Mouse (Mus musculus): ENCODE measurements around the gene Trmt5.

The Trmt5 gene

GRCm38 (mm10) chr12:73286287-73287092 is at the start of gene Trmt5, which contains the start of gene Slc38a6:
TSS of gene Trmt5 (minus strand) at chr12:73286710.
TSS of gene Slc38a6 (plus strand) at chr12:73286779.
- peak; percentile 96 for DNase-seq

GRCm38 (mm10) chr12:73334051-73334551 is 47.6 kb upstream of the Trmt5 start:
- peak; percentile 71 to 84 for DNase-seq

DNA sequence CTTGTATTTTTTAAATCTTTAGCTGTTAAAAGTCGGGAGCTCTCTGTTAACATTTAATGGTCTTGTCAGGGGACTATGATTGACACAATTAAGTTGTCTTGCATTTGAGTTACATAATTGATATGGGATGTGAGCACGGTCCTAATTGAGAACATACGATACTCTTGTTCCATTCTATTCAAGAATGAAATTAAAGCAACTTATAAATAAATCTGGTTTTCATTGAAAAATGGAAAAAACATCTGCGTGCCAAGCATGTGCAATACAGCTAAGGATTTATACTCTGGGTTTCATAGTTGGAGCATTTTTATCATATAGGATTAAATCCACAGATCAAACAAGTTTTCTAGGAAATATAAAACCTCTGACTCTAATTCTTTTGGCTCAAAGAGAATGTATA is 46.2 kb upstream of the Trmt5 start:
- DNase-seq = no peak

DNA sequence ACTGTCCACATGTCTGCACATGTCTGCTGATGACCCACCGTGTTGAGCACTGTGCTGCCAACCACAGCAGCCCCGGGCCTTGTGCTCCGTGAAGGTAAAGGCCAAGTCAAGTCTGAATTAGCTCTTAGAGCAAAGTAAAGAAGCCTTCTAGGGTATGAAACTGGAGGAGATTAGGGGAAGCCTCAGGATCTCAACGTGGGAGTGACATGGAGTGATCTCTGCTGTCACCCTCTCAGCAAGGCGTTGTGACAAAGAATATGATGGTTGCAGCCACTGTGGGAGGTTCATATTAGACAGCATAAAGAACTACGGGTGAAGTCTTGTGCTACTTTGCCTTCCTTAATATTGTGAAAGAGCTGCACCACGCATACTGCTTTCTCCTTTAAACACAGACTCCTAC is 43.7 kb upstream of the Trmt5 start:
- DNase-seq = no peak

- no peak for DNase-seq
These were observed 42.1 kb upstream of the Trmt5 start for GRCm38 (mm10) chr12:73328448-73329167.

DNA sequence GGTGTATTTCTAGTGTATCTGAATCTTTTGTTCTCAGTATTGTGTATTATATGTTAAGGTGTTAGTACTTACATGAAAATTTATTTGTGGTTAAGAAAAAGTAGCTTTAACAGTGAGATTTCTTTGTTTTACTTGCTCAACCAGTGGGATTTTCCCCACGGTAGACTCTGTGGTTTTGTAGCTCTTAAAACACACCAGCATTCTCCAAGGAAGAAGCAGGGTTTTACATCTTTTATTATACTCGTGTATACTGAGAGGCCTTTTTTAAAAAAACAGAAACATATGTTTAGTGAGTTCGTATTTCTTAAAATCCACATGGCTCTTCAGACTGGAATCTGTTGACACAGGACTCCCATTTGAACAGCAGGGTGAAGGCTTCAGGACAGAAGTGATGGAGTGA is 40.9 kb upstream of the Trmt5 start:
- no peak for DNase-seq

GRCm38 (mm10) chr12:73325617-73326016 is 39.1 kb upstream of the Trmt5 start:
- no peak for DNase-seq

- DNase-seq = no peak
These were observed 38.7 kb upstream of the Trmt5 start for GRCm38 (mm10) chr12:73325181-73325580.

DNA sequence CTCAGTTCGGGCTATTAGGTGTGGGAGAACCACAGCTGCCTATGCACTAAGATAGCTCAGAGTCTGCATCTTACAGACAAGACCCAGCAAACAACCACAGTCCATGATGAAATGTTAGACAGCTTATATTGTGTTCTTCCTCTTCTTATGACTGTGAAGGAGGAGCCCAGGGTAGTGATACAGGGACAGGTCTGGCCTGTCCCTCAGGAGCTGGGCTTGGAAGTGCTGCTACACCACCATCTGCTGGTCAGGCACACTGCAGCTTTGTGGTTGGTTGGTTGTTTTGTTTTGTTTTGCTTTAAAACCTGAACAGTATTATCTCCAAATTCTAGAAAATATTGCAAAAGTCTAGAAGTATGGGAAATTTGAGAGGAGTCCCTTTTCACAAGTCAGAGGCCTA is 38.2 kb upstream of the Trmt5 start:
- DNase-seq = peak; percentile 41 to 45

DNA sequence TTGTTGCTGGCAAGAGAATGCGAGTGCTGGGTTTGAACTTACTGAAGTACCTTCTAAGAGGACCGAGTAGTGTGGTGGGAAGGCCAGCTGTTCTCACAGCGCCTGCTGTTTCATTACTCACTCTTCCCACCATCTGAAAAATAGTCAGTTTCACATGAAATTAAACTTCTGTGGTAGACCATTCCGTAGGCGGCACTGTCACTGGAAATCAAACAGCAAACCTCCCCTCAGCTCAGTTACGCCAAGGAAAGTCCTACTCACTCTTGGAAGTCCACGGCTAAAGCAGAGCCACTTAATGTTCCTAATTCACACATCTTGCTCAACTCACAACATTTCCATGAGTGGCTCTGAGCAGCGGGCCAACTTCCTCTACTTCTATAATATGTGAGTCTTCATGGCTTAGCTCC is 37.7 kb upstream of the Trmt5 start:
- DNase-seq = no peak

GRCm38 (mm10) chr12:73317706-73318686 is 31.5 kb upstream of the Trmt5 start:
- no peak for DNase-seq

- no peak for DNase-seq
These were observed 22.2 kb upstream of the Trmt5 start for GRCm38 (mm10) chr12:73308711-73309110.

GRCm38 (mm10) chr12:73307750-73308149 is 21.2 kb upstream of the Trmt5 start:
- DNase-seq = no peak

- DNase-seq = no peak
These were observed 18.1 kb upstream of the Trmt5 start for GRCm38 (mm10) chr12:73304636-73305035.

DNA sequence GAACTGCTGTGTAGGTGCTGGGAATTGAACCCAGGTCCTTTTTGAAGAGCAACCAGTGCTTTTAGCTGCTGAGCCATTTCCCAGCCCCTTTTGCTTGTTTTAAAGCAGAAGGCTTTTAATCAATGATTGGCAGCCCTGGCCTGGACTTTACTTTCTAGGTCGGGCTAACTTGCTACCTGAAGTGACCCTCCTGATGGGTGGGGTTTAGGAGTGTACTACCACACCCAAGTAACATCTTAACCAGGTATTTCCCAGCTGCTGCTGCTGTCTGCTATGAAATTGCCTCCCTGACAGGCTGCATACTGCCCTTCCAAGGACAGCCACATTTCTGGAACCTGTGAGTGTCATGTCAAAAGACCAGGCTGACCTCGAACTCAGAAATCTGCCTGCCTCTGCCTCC is 14.0 kb upstream of the Trmt5 start:
- no peak for DNase-seq

DNA sequence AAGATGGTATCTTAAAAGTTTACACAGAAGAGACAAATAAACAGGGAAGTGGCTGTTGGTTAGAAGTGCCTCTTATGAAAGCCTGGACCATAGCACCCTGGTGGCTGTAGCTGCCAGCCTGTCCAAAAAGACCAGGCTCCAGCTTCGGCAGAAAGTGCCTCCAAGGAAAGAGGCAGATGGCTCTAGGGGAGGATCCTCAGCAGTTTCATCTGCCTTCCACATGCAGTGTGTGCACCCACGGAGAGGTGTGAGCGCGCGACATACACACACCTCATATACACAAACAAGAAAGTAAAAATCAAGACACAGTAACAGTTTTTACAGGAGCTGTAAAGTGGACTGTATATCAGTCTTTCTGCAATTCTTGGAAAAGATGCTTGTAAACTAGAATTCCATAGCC is 12.1 kb upstream of the Trmt5 start:
- no peak for DNase-seq

DNA sequence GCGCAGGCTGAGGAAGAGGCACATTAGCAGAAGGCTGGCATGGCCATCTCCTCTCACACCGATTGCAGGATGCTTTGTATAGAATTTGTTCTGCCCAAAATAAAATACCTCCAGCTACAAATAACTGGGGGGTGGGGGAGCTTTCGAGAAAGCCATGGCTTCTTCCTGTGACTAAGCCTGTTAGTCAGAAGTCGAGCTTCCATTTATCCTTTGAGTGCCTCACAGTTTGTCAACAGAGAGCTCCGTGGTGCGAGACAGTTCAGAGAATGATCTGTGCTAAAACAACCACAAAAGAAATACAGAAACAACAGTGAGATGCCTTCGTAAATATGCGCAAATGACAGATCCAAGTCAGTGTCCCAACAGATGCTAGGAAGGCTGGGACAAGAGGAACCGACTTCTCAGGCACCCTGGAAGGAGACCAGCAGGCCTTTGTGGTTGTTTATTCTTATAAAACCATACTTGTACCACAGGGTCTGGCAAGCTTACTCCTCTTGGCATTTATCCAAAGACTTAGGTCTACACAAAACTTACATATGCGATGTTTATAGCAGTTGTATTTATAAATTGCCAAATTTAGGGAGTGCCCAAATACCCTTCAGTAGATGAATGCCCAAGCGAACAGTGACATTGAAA is 9.1 kb upstream of the Trmt5 start:
- DNase-seq = peak in 1 of 2 experiments; percentile 8

DNA sequence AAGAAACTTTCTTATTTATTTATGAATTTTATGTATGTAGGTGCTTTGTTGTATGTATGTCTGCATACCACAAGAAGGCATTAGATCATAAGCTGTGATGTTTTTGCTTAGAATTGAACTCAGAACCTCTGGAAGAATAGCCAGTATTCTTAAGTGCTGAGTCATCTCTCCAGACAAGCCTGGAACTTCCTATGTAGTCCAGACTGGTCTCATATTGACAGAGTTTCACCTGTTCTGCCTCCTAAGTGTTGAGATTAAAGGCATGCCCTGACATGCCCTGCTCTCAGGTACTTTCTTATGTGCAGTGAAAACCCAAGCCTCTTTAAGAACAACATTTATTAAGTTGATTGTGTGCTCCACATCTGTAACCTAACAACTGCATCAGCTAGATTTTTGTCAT is 8.4 kb upstream of the Trmt5 start:
- no peak for DNase-seq

DNA sequence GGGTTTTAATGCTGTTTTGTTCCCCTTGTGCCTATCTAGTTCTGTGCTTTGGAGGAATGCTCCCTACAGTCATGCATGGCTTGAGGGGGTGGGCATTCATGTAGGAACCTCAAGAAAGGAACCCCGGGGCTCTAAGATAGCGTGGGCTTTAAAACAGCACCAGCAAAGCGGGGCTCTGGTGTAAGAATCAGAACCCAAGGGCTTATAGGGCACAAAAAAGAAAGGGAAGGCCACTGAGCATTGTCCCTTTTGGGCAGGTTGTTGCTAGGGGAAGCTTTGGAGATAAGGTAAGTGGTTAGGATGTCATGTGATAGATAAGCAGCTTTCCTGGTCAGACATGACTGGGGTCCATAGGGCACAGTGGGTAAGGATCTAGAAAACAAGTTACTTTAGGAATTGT is 2.1 kb upstream of the Trmt5 start:
- DNase-seq = no peak

DNA sequence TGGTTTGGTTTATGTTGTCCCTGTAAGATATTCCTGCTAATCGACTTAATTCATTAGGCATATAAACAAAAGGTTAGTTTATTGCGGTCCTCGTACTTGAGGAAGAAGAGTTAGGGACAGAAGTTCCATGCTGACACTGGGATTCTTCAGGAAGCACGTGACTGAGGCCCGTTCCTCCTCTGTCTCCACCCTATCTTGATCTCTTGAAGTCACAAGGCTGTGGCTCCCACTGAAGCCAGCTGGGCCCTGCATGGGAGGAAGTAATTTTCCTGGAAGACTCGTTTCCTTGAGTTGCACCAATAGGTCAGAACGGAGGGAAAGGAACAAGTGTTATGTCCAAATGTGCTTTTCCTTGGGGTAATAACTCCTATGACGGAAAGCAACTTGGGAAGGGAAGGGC is 1.1 kb upstream of the Trmt5 start:
- DNase-seq = peak in 1 of 2 experiments; percentile 8

- DNase-seq = no peak
These were observed 11.6 kb downstream of the Trmt5 start for GRCm38 (mm10) chr12:73274921-73275320.

GRCm38 (mm10) chr12:73269933-73270332 is 16.6 kb downstream of the Trmt5 start:
- no peak for DNase-seq
